Mouse (Mus musculus): ENCODE data around the gene Gm49393. TPM values are rescaled to one million over a fixed set of nuclear protein-coding genes. Genes with fewer than 3 reads are reported as not detected.

Gene Gm49393
- polyA plus RNA-seq, 1 experiment from 2014 or later, result not detected

Other genes starting within 250 kb of the Gm49393 start
- gene BC051665, start 149.2 kb downstream of the Gm49393 start, polyA plus RNA-seq (2016; fragmentation: Nextera tagmentation; extraction: Ambion mirVana), result not detected in 2 replicates
- gene Ctsll3, start 132.7 kb downstream of the Gm49393 start, polyA plus RNA-seq (2016; fragmentation: Nextera tagmentation; extraction: Ambion mirVana), result not detected in 2 replicates
- 0.14 TPM in 1 of 2 replicates, not detected in the other for gene 4930486L24Rik, start 71.1 kb downstream of the Gm49393 start, polyA plus RNA-seq (2016; fragmentation: Nextera tagmentation; extraction: Ambion mirVana)
- gene Gm49392, start 38.7 kb downstream of the Gm49393 start, polyA plus RNA-seq (2016; fragmentation: Nextera tagmentation; extraction: Ambion mirVana), result not detected in 2 replicates
- 1.2 and 1.3 TPM in 2 replicates for gene Ctla2b, start 38.1 kb downstream of the Gm49393 start, polyA plus RNA-seq (2016; fragmentation: Nextera tagmentation; extraction: Ambion mirVana)
- not detected in 2 replicates for gene Tpbpb, start 30.7 kb downstream of the Gm49393 start, polyA plus RNA-seq (2016; fragmentation: Nextera tagmentation; extraction: Ambion mirVana)
- gene Gm49391, start 981 bp upstream of the Gm49393 start, polyA plus RNA-seq (2016; fragmentation: Nextera tagmentation; extraction: Ambion mirVana), result 0.96 and 1.1 TPM in 2 replicates
- 8.2 and 11.0 TPM in 2 replicates for gene Ctla2a, start 1.0 kb upstream of the Gm49393 start, polyA plus RNA-seq (2016; fragmentation: Nextera tagmentation; extraction: Ambion mirVana)
- not detected in 2 replicates for gene Tpbpa, start 6.4 kb upstream of the Gm49393 start, polyA plus RNA-seq (2016; fragmentation: Nextera tagmentation; extraction: Ambion mirVana)
- not detected in 2 replicates for gene Ctsj, start 70.4 kb upstream of the Gm49393 start, polyA plus RNA-seq (2016; fragmentation: Nextera tagmentation; extraction: Ambion mirVana)
- not detected in 2 replicates for gene Ctsq, start 105.0 kb upstream of the Gm49393 start, polyA plus RNA-seq (2016; fragmentation: Nextera tagmentation; extraction: Ambion mirVana)
- not detected in 2 replicates for gene Ctsr, start 228.7 kb upstream of the Gm49393 start, polyA plus RNA-seq (2016; fragmentation: Nextera tagmentation; extraction: Ambion mirVana)

Measured in forebrain, embryonic 12.5 days (tissue).